Mouse (Mus musculus): ENCODE results near the gene Eml2. TPM values are rescaled to one million over a fixed set of nuclear protein-coding genes. Genes with fewer than 3 reads are reported as not detected.

Gene Eml2
- polyA plus RNA-seq, 1 experiment from 2014 or later = 2.0 TPM

- Histone ChIP-seq H3K4me3 (ENCODE audit: low read depth, low read length) (no peak overlapping the region), H3K4me2 (ENCODE audit: low read depth, low read length, severe bottlenecking) (no peak overlapping the region), H3K4me1 (replicated peaks; ENCODE audit: control insufficient read depth, insufficient read depth, low read length) (peaks cover 2% of the 10 kb centered on the region; the same call in 1 of the 2 replicates), H3K9ac (ENCODE audit: low read length) (no peak overlapping the region), H3K27me3 (ENCODE audit: control insufficient read depth, insufficient read depth, low read length) (no peaks in the 10 kb centered on the region), H3K9me3 (ENCODE audit: control insufficient read depth, low read length) (no peaks in the 10 kb centered on the region), H3K27ac (ENCODE audit: low read depth, low read length) (no peak overlapping the region), H3K36me3 (ENCODE audit: control insufficient read depth, insufficient read depth, low read length) (no peaks in the 10 kb centered on the region)
- WGBS = 98% methylated on average over 5 of the region's 5 CpGs
- no peak for ATAC-seq (replicated peaks; ENCODE audit: low FRiP score)
- no peak for DNase-seq (ENCODE audit: low spot score)
These were observed 54.7 kb downstream of the Eml2 start for GRCm38 (mm10) chr7:19230899-19231298.

DNA sequence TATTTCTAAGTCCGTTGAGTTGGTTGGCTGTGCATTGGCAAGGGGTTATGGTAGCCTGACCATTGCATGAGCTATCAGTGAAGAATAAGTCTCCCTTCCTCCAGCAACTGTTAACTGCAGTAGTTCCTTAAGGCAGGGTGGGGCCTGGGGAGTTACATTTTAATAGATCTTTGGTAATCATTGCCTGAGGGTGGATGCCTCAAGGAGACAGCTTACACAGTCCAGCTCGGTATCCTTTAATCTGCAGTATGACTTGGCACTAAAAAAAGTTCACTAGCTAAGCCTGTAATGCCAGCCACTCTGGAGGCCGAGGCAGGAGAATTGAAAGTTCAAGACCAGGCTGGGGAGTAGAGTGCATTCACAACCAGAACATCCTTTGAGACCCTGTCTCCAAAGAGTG, 55.6 kb downstream of the Eml2 start:
- H3K9me3 ChIP-seq (ENCODE audit: control insufficient read depth, low read length) = no peaks in the 10 kb centered on the region
- H3K27ac ChIP-seq (ENCODE audit: low read depth, low read length) = no peak overlapping the region
- DNase-seq (ENCODE audit: low spot score) (no peak), ATAC-seq (replicated peaks; ENCODE audit: low FRiP score) (no peak)
- H3K9ac ChIP-seq (ENCODE audit: low read length) = no peak overlapping the region
- peaks cover 2% of the 10 kb centered on the region; the same call in 1 of the 2 replicates for H3K4me1 ChIP-seq (replicated peaks; ENCODE audit: control insufficient read depth, insufficient read depth, low read length)
- no peak overlapping the region for H3K4me2 ChIP-seq (ENCODE audit: low read depth, low read length, severe bottlenecking)
- no peaks in the 10 kb centered on the region for H3K27me3 ChIP-seq (ENCODE audit: control insufficient read depth, insufficient read depth, low read length)
- no peaks in the 10 kb centered on the region for H3K36me3 ChIP-seq (ENCODE audit: control insufficient read depth, insufficient read depth, low read length)
- WGBS = 97% methylated on average over 3 of the region's 3 CpGs
- H3K4me3 ChIP-seq (ENCODE audit: low read depth, low read length) = no peak overlapping the region

DNA sequence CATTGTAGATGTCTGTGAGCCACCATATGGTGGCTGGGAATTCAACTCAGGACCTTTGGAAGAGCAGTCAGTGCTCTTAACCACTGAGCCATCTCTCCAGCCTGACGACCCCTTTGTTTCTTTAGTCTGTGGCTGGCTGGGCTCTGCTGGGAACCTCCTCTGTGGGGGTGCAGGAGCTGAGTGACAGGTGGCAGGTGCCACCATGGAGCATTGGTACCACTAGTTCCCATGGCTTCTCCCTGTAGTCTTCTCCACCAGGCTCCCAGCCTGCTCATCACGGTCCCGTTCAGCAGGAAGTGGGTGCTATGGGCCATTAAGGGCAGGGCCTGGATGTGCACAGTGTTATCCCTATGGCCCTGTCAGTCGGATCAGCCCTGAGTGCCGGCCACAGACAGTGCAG, 58.4 kb downstream of the Eml2 start:
- Histone ChIP-seq H3K27me3 (ENCODE audit: control insufficient read depth, insufficient read depth, low read length) (no peaks in the 10 kb centered on the region), H3K4me2 (ENCODE audit: low read depth, low read length, severe bottlenecking) (no peak overlapping the region), H3K4me3 (ENCODE audit: low read depth, low read length) (no peak overlapping the region), H3K27ac (ENCODE audit: low read depth, low read length) (no peak overlapping the region), H3K9ac (ENCODE audit: low read length) (no peak overlapping the region), H3K4me1 (replicated peaks; ENCODE audit: control insufficient read depth, insufficient read depth, low read length) (no peaks in the 10 kb centered on the region; the same call in 1 of the 2 replicates), H3K9me3 (ENCODE audit: control insufficient read depth, low read length) (no peaks in the 10 kb centered on the region), H3K36me3 (ENCODE audit: control insufficient read depth, insufficient read depth, low read length) (no peaks in the 10 kb centered on the region)
- WGBS = 78% methylated on average over 5 of the region's 5 CpGs
- DNase-seq (ENCODE audit: low spot score) (no peak), ATAC-seq (replicated peaks; ENCODE audit: low FRiP score) (no peak)

DNA sequence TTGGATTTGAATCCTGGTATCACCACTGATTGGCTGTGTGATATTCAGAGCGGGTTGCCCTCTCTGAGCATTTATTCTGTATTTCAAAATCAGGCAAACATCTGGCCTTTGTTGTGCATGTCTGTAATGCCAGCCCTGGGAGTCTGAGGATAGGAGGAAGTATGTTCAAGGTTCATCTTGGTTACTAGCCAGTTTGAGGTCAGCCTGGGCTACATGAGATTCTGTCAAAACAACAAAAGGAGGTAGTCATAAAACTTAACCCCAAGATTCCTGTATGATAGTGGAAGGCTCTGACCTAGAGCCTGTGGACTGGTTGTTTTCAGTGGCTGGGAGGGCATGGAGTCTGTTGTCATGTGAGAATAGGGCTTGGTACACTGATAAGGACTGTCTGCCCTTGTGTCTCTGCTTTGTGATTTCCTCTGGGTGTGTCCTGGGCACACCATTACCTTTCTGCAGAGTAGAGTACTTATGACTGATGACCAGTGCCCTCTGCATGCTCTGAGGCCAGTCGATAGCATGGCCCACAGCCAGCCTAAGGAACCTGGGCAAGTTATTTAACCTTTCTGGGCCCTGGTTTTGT, 59.0 kb downstream of the Eml2 start:
- Histone ChIP-seq H3K9ac (ENCODE audit: low read length) (no peak overlapping the region), H3K4me1 (replicated peaks; ENCODE audit: control insufficient read depth, insufficient read depth, low read length) (no peaks in the 10 kb centered on the region; the same call in 1 of the 2 replicates), H3K9me3 (ENCODE audit: control insufficient read depth, low read length) (no peaks in the 10 kb centered on the region), H3K27me3 (ENCODE audit: control insufficient read depth, insufficient read depth, low read length) (no peaks in the 10 kb centered on the region), H3K36me3 (ENCODE audit: control insufficient read depth, insufficient read depth, low read length) (no peaks in the 10 kb centered on the region), H3K4me2 (ENCODE audit: low read depth, low read length, severe bottlenecking) (no peak overlapping the region), H3K27ac (ENCODE audit: low read depth, low read length) (no peak overlapping the region), H3K4me3 (ENCODE audit: low read depth, low read length) (no peak overlapping the region)
- no peak for ATAC-seq (replicated peaks; ENCODE audit: low FRiP score)
- WGBS = 88% methylated on average over 2 of the region's 2 CpGs
- DNase-seq (ENCODE audit: low spot score) = no peak

- Histone ChIP-seq H3K9ac (ENCODE audit: low read length) (no peak overlapping the region), H3K27me3 (ENCODE audit: control insufficient read depth, insufficient read depth, low read length) (no peaks in the 10 kb centered on the region), H3K4me1 (replicated peaks; ENCODE audit: control insufficient read depth, insufficient read depth, low read length) (no peaks in the 10 kb centered on the region; the same call in 1 of the 2 replicates), H3K27ac (ENCODE audit: low read depth, low read length) (no peak overlapping the region), H3K9me3 (ENCODE audit: control insufficient read depth, low read length) (no peaks in the 10 kb centered on the region), H3K36me3 (ENCODE audit: control insufficient read depth, insufficient read depth, low read length) (no peaks in the 10 kb centered on the region), H3K4me2 (ENCODE audit: low read depth, low read length, severe bottlenecking) (no peak overlapping the region), H3K4me3 (ENCODE audit: low read depth, low read length) (no peak overlapping the region)
- 84% methylated on average over 2 of the region's 2 CpGs for WGBS
- ATAC-seq (replicated peaks; ENCODE audit: low FRiP score) = no peak
- no peak for DNase-seq (ENCODE audit: low spot score)
These were observed 60.2 kb downstream of the Eml2 start for GRCm38 (mm10) chr7:19236411-19236810.

- Histone ChIP-seq H3K27me3 (ENCODE audit: control insufficient read depth, insufficient read depth, low read length) (no peaks in the 10 kb centered on the region), H3K4me3 (ENCODE audit: low read depth, low read length) (no peak overlapping the region), H3K4me1 (replicated peaks; ENCODE audit: control insufficient read depth, insufficient read depth, low read length) (no peaks in the 10 kb centered on the region; the same call in 1 of the 2 replicates), H3K4me2 (ENCODE audit: low read depth, low read length, severe bottlenecking) (no peak overlapping the region), H3K27ac (ENCODE audit: low read depth, low read length) (no peak overlapping the region), H3K9me3 (ENCODE audit: control insufficient read depth, low read length) (no peaks in the 10 kb centered on the region), H3K9ac (ENCODE audit: low read length) (no peak overlapping the region), H3K36me3 (ENCODE audit: control insufficient read depth, insufficient read depth, low read length) (no peaks in the 10 kb centered on the region)
- DNase-seq (ENCODE audit: low spot score) (no peak), ATAC-seq (replicated peaks; ENCODE audit: low FRiP score) (no peak)
- WGBS = 98% methylated on average over 4 of the region's 4 CpGs
These were observed 62.1 kb downstream of the Eml2 start for GRCm38 (mm10) chr7:19238344-19238743.

- no peaks in the 10 kb centered on the region for H3K9me3 ChIP-seq (ENCODE audit: control insufficient read depth, low read length)
- H3K4me1 ChIP-seq (replicated peaks; ENCODE audit: control insufficient read depth, insufficient read depth, low read length) = no peaks in the 10 kb centered on the region; the same call in 1 of the 2 replicates
- no peak overlapping the region for H3K4me3 ChIP-seq (ENCODE audit: low read depth, low read length)
- no peak overlapping the region for H3K4me2 ChIP-seq (ENCODE audit: low read depth, low read length, severe bottlenecking)
- ATAC-seq (replicated peaks; ENCODE audit: low FRiP score) (peak; percentile 86), DNase-seq (ENCODE audit: low spot score) (peak; percentile 94)
- WGBS = 0% methylated on average over 1 of the region's 1 CpGs
- no peaks in the 10 kb centered on the region for H3K27me3 ChIP-seq (ENCODE audit: control insufficient read depth, insufficient read depth, low read length)
- no peaks in the 10 kb centered on the region for H3K36me3 ChIP-seq (ENCODE audit: control insufficient read depth, insufficient read depth, low read length)
- no peak overlapping the region for H3K27ac ChIP-seq (ENCODE audit: low read depth, low read length)
- H3K9ac ChIP-seq (ENCODE audit: low read length) = no peak overlapping the region
These were observed 63.2 kb downstream of the Eml2 start for GRCm38 (mm10) chr7:19239423-19239822.

DNA sequence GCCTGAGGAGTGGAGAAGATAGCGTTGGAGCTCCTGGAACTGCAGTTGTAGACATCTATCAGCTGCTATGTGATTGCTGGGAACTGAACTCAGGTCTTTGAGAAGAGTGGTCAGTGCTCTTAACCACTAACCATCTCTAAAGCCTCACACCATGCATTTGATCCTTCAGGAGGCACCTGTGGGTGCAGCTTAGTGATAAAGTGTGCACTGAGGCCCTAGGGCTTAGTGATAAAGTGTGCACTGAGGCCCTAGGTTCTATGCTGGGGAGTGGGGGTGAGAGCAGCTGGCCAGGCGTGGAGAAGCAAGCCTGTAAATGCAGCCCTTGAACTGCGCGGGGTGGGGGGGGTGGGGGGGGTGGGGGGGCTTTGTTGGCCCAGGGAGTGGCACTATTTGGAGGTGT, 63.8 kb downstream of the Eml2 start:
- Histone ChIP-seq H3K4me1 (replicated peaks; ENCODE audit: control insufficient read depth, insufficient read depth, low read length) (no peaks in the 10 kb centered on the region; the same call in 1 of the 2 replicates), H3K4me2 (ENCODE audit: low read depth, low read length, severe bottlenecking) (no peak overlapping the region), H3K27ac (ENCODE audit: low read depth, low read length) (no peak overlapping the region), H3K27me3 (ENCODE audit: control insufficient read depth, insufficient read depth, low read length) (no peaks in the 10 kb centered on the region), H3K9ac (ENCODE audit: low read length) (no peak overlapping the region), H3K36me3 (ENCODE audit: control insufficient read depth, insufficient read depth, low read length) (peaks cover under 1% of the 10 kb centered on the region), H3K4me3 (ENCODE audit: low read depth, low read length) (no peak overlapping the region), H3K9me3 (ENCODE audit: control insufficient read depth, low read length) (no peaks in the 10 kb centered on the region)
- WGBS = 76% methylated on average over 3 of the region's 4 CpGs
- ATAC-seq (replicated peaks; ENCODE audit: low FRiP score) (no peak), DNase-seq (ENCODE audit: low spot score) (no peak)

- no peak for ATAC-seq (replicated peaks; ENCODE audit: low FRiP score)
- no peak overlapping the region for H3K27ac ChIP-seq (ENCODE audit: low read depth, low read length)
- H3K27me3 ChIP-seq (ENCODE audit: control insufficient read depth, insufficient read depth, low read length) = no peaks in the 10 kb centered on the region
- H3K4me1 ChIP-seq (replicated peaks; ENCODE audit: control insufficient read depth, insufficient read depth, low read length) = no peaks in the 10 kb centered on the region; the same call in 1 of the 2 replicates
- no peak overlapping the region for H3K4me2 ChIP-seq (ENCODE audit: low read depth, low read length, severe bottlenecking)
- no peaks in the 10 kb centered on the region for H3K9me3 ChIP-seq (ENCODE audit: control insufficient read depth, low read length)
- peaks cover 6% of the 10 kb centered on the region for H3K36me3 ChIP-seq (ENCODE audit: control insufficient read depth, insufficient read depth, low read length)
- DNase-seq (ENCODE audit: low spot score) = no peak
- H3K4me3 ChIP-seq (ENCODE audit: low read depth, low read length) = no peak overlapping the region
- H3K9ac ChIP-seq (ENCODE audit: low read length) = no peak overlapping the region
- 89% methylated on average over 8 of the region's 8 CpGs for WGBS
These were observed 64.8 kb downstream of the Eml2 start for GRCm38 (mm10) chr7:19240905-19241463.

All from forebrain, embryonic 11.5 days (tissue).